Mouse (Mus musculus): ENCODE data around the gene Garnl3.

GRCm38 (mm10) chr2:33080166-33080565, 51.3 kb downstream of the Garnl3 start:
- TF ChIP-seq CTCF (IDR thresholded peaks at IDR 0.05; ENCODE audit: control insufficient read depth, insufficient read depth, insufficient replicate concordance, low read depth, low read length): no peak
- no peak for TF ChIP-seq POLR2A (IDR thresholded peaks at IDR 0.05; ENCODE audit: control insufficient read depth, low read depth, low read length)
